Mouse (Mus musculus) cerebellum, adult 2 months (tissue): ENCODE data around the gene Ccdc92b. TPM values are rescaled to one million over a fixed set of nuclear protein-coding genes. Genes with fewer than 3 reads are reported as not detected.

Experiments
- DNase-seq, 2 experiments: peaks; one replicate each; pipeline ENCODE4 v3.0.0; 2021
- H3K27ac ChIP-seq: fragments of 200-500 bp; 2 replicates; pipeline ENCODE4 v1.5.1; 2012; ENCODE audit warnings: low read length, control low read depth, inconsistent platforms; ENCODE audit not compliant: insufficient read depth
- H3K27me3 ChIP-seq: fragments of 200-500 bp; 2 replicates; pipeline ENCODE4 v1.6.1; 2012; ENCODE audit warnings: inconsistent platforms, mild to moderate bottlenecking, low read length, moderate library complexity; ENCODE audit not compliant: control insufficient read depth, insufficient read depth
- H3K4me1 ChIP-seq: fragments of 200-500 bp; 2 replicates; pipeline ENCODE4 v1.6.1; 2011; ENCODE audit warnings: low read length; ENCODE audit not compliant: control insufficient read depth, insufficient read depth
- H3K4me3 ChIP-seq: fragments of 200-500 bp; replicated peaks from 2 replicates; pipeline ENCODE3; 2011; ENCODE audit warnings: mild to moderate bottlenecking, low read depth, low read length, control low read depth; ENCODE audit not compliant: insufficient read depth
- CTCF ChIP-seq: fragments of 200-500 bp; IDR thresholded peaks from 2 replicates; pipeline ENCODE4 v1.5.1; 2011; ENCODE audit warnings: low read depth, mild to moderate bottlenecking, control low read depth, low read length, moderate library complexity, borderline replicate concordance; ENCODE audit not compliant: insufficient read depth
- POLR2A ChIP-seq: fragments of 200-500 bp; IDR thresholded peaks from 2 replicates; pipeline ENCODE4 v1.6.1; 2011; ENCODE audit warnings: low read length, control low read depth, borderline replicate concordance; ENCODE audit not compliant: insufficient read depth
- WGBS: fragments of 180-500 bp; shearing (Covaris S2); methylation state at CpG from one replicate; pipeline ENCODE4 v1.1.7; 2018; 5-methylcytosine and 5-hydroxymethylcytosine counted together
- polyA plus RNA-seq: library from polyadenylated mRNA; depleted of rRNA; stranded (reverse); fragments of >200 nt; gene quantifications from 2 replicates; pipeline ENCODE4 v1.2.3, GENCODE M21; 2012

Gene Ccdc92b
- polyA plus RNA-seq, 1 experiment: 22.7 TPM

GRCm38 (mm10) chr11:74637486-74637885 lies 18.1 kb downstream of the Ccdc92b start:
- 2% methylated on average over 8 of the region's 8 CpGs for WGBS
- Histone ChIP-seq H3K27ac (peak overlapping the region; percentile 84), H3K27me3 (no peaks in the 10 kb centered on the region), H3K4me3 (peak overlapping the region; percentile 88), H3K4me1 (peaks cover 11% of the 10 kb centered on the region)
- DNase-seq: no peak
- TF ChIP-seq CTCF (no peak), POLR2A (no peak)

- Histone ChIP-seq H3K27ac (peak overlapping the region; percentile 84), H3K4me1 (peaks cover 11% of the 10 kb centered on the region), H3K27me3 (no peaks in the 10 kb centered on the region), H3K4me3 (peak overlapping the region; percentile 88)
- TF ChIP-seq CTCF: no peak; the same call in 1 of the 2 replicates
- TF ChIP-seq POLR2A: peak; percentile 56
- WGBS: under 1% methylated on average over 86 of the region's 86 CpGs
- peak; percentile 87 to 88 for DNase-seq
Observed at GRCm38 (mm10) chr11:74637971-74638790, 18.8 kb downstream of the Ccdc92b start.

- 3% methylated on average over 9 of the region's 9 CpGs for WGBS
- peak in 1 of 2 experiments; percentile 30 for DNase-seq
- no peaks in the 10 kb centered on the region for H3K27me3 ChIP-seq
Observed at GRCm38 (mm10) chr11:74638791-74639411, 19.5 kb downstream of the Ccdc92b start.

GRCm38 (mm10) chr11:74639628-74640027 lies 20.2 kb downstream of the Ccdc92b start:
- H3K4me3 ChIP-seq: no peak overlapping the region
- peak overlapping the region; percentile 84; the same call in 1 of the 2 replicates for H3K27ac ChIP-seq
- H3K27me3 ChIP-seq: no peaks in the 10 kb centered on the region
- no peak for TF ChIP-seq POLR2A
- H3K4me1 ChIP-seq: peaks cover 11% of the 10 kb centered on the region
- 71% methylated on average over 1 of the region's 1 CpGs for WGBS
- DNase-seq: no peak

More at GRCm38 (mm10) chr11:74638791-74639411, 19.5 kb downstream of the Ccdc92b start:
- peak overlapping the region; percentile 84 for H3K27ac ChIP-seq
- TF ChIP-seq POLR2A: no peak
- TF ChIP-seq CTCF: no peak
- H3K4me1 ChIP-seq: peaks cover 11% of the 10 kb centered on the region
- H3K4me3 ChIP-seq: peak overlapping the region; percentile 88

- TF ChIP-seq CTCF (no peak), POLR2A (no peak)
- 88% methylated on average over 1 of the region's 1 CpGs for WGBS
- H3K4me3 ChIP-seq: no peak overlapping the region
- no peaks in the 10 kb centered on the region for H3K27me3 ChIP-seq
- H3K27ac ChIP-seq: no peak overlapping the region
- DNase-seq: no peak
- peaks cover 11% of the 10 kb centered on the region for H3K4me1 ChIP-seq
Observed at GRCm38 (mm10) chr11:74647966-74648365, 28.6 kb downstream of the Ccdc92b start.

- H3K27me3 ChIP-seq: no peaks in the 10 kb centered on the region
- DNase-seq: no peak
- H3K27ac ChIP-seq: peak overlapping the region; percentile 68
- 10% methylated on average over 1 of the region's 1 CpGs for WGBS
- peak overlapping the region; percentile 59 for H3K4me3 ChIP-seq
- no peak for TF ChIP-seq POLR2A
- no peak for TF ChIP-seq CTCF
- H3K4me1 ChIP-seq: peaks cover 18% of the 10 kb centered on the region
Observed at GRCm38 (mm10) chr11:74648676-74649075, 29.3 kb downstream of the Ccdc92b start.

- Histone ChIP-seq H3K27me3 (no peaks in the 10 kb centered on the region), H3K4me3 (peak within 1 kb of the TSS; percentile 59), H3K4me1 (peaks cover 19% of the 10 kb centered on the region), H3K27ac (peak within 1 kb of the TSS; percentile 68)
- WGBS: under 1% methylated on average over 58 of the region's 58 CpGs
- peak; percentile 98 to 99 for DNase-seq
- peak; percentile 54; the same call in 1 of the 2 replicates for TF ChIP-seq POLR2A
- TF ChIP-seq CTCF: no peak
Observed at GRCm38 (mm10) chr11:74649095-74649646, 29.8 kb downstream of the Ccdc92b start, which contains the start of gene Cluh. Gene Cluh, plus strand, starts transcription at chr11:74649495.
